Mouse (Mus musculus): ENCODE measurements around the gene Rras. TPM values are rescaled to one million over a fixed set of nuclear protein-coding genes. Genes with fewer than 3 reads are reported as not detected.

Rras gene
- polyA plus RNA-seq, 1 experiment from 2014 or later: 23.6 TPM

DNA sequence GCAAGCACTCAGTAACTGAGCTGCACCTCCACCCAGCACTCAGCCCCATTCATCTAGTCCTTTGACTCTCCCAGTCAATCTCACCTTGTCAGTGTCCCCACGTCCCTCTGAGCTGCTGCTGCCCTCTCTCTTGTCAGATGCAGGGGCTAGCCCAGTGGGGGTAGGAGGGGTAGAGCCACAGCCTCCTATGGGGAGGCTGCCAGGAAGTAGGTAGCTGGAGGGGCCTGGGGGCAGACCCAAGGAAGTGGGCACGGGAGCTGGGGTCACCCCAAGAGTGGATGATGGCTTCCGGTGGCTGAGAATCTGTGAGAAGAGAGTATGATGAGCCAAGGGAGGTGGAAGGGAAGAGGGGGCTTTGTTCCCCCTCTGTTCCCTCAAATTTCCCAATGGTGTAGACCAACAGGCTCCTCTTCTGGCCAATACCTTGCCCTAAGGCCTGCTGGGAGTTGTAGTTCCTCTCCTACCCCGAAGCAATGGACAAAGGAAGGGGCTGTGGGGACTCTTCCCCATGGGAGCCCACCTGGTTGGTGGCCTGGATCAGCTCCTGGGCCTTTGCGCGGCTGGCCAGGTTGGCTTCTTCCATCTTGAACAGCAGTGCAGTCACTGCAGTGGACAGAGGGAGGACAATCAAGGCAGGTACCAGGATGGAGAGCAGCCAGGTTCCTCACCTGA, 12.3 kb upstream of the Rras start:
- H3K27ac ChIP-seq (replicated peaks): no peak overlapping the region
- H3K9me3 ChIP-seq (replicated peaks): no peaks in the 10 kb centered on the region
- peaks cover 100% of the 10 kb centered on the region for H3K36me3 ChIP-seq
- H3K4me3 ChIP-seq: peak overlapping the region; percentile 5; the same call in 1 of the 2 replicates
- H3K4me1 ChIP-seq: no peaks in the 10 kb centered on the region
- no peaks in the 10 kb centered on the region for H3K27me3 ChIP-seq (ENCODE audit: low read depth, poor library complexity, severe bottlenecking)
- WGBS: 98% methylated on average over 6 of the region's 6 CpGs
- no peak for DNase-seq (ENCODE audit: low spot score)

DNA sequence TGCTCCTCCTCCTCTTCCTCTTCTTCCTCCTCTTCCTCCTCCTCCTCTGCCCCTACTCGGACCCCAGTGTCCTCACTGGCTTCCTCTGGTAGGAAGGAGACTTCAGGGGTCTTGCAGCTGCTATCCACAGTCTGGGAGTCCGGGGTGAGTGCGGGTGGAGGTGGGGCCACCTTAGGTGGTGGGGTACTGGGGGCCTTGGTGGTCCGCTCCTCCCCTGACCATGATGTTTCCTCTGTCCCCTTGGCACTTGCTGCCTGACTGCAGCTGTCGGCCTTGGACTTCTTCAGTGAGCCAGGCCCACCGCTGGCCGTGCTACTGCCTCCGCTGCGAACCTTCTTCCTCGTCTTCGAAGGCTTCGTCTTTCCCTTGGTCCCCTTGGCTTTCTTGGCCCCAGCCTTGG, 11.3 kb upstream of the Rras start:
- DNase-seq (ENCODE audit: low spot score): no peak
- 96% methylated on average over 12 of the region's 12 CpGs for WGBS
- no peaks in the 10 kb centered on the region for H3K27me3 ChIP-seq (ENCODE audit: low read depth, poor library complexity, severe bottlenecking)
- H3K9me3 ChIP-seq (replicated peaks): no peaks in the 10 kb centered on the region
- peaks cover 100% of the 10 kb centered on the region for H3K36me3 ChIP-seq
- H3K4me1 ChIP-seq: no peaks in the 10 kb centered on the region
- no peak overlapping the region for H3K4me3 ChIP-seq
- H3K27ac ChIP-seq (replicated peaks): no peak overlapping the region

DNA sequence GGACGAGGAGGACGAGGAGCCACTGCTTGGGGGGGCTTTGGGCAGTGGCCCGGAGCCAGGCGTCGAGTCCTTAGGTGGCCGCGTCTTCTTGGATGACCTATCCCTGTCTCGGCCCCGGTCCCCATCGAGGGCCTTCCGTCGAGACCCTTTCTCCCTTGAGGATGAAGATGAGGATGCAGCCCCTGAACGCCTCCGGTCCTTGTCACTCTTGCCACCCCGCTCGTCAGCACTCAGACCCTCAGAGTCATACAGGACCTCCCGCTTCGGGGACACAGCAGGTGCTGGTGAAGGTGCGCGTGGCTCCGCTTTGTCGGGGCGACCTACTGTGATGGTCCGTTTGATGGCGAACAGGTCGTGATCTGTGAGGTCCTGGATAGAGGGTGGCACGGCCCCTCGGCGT, 10.6 kb upstream of the Rras start:
- H3K27ac ChIP-seq (replicated peaks): no peak overlapping the region
- H3K36me3 ChIP-seq: peaks cover 100% of the 10 kb centered on the region
- H3K27me3 ChIP-seq (ENCODE audit: low read depth, poor library complexity, severe bottlenecking): no peaks in the 10 kb centered on the region
- no peak for DNase-seq (ENCODE audit: low spot score)
- peak overlapping the region; percentile 19; the same call in 1 of the 2 replicates for H3K4me3 ChIP-seq
- H3K9me3 ChIP-seq (replicated peaks): no peaks in the 10 kb centered on the region
- no peaks in the 10 kb centered on the region for H3K4me1 ChIP-seq
- 95% methylated on average over 29 of the region's 29 CpGs for WGBS

DNA sequence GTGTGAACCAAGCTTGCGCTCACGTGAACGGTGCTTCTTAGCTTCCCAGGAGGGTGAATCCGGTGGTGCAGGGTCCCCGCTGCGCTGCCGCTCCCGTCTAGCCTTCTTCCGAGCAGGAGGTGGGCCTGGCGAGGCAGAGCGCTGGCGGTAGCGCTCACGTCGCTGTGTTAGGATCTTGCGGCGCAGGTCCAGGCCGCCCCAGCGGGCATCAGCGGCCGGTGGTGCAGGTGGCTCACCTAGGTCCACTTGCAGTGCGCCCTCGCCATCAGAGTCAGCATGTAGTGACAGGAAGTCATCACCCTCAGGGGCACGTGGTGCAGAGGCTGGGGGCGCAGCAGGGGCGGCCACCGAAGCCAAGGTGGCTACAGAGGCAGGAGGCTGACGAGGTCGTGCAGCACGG, 9.9 kb upstream of the Rras start:
- H3K4me1 ChIP-seq: no peaks in the 10 kb centered on the region
- H3K36me3 ChIP-seq: peaks cover 100% of the 10 kb centered on the region
- no peaks in the 10 kb centered on the region for H3K27me3 ChIP-seq (ENCODE audit: low read depth, poor library complexity, severe bottlenecking)
- no peaks in the 10 kb centered on the region for H3K9me3 ChIP-seq (replicated peaks)
- H3K27ac ChIP-seq (replicated peaks): no peak overlapping the region
- WGBS: 94% methylated on average over 30 of the region's 30 CpGs
- no peak for DNase-seq (ENCODE audit: low spot score)
- peak overlapping the region; percentile 18; the same call in 1 of the 2 replicates for H3K4me3 ChIP-seq

DNA sequence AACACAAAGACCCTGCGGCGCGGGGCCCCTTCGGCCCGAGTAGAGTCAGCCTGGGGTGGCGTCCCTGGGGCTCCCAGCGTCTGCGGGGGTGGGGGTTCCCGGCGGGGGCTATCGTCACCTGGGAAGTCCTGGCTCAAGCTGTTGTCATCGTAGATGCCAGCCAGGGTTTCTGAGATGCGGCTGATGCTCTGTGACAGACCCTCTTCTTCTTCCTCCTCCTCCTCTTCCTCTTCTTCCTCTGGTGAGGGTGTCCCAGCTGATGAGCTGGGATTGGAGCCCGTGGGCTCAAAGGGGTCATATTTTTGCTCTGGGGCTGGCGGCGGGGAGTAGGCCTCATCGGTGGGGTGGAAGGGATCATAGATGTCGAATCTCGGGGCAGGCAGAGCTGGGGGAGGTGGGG, 9.3 kb upstream of the Rras start:
- Histone ChIP-seq H3K4me3 (peak overlapping the region; percentile 18; the same call in 1 of the 2 replicates), H3K27me3 (ENCODE audit: low read depth, poor library complexity, severe bottlenecking) (no peaks in the 10 kb centered on the region), H3K4me1 (no peaks in the 10 kb centered on the region), H3K27ac (replicated peaks) (no peak overlapping the region), H3K36me3 (peaks cover 100% of the 10 kb centered on the region), H3K9me3 (replicated peaks) (no peaks in the 10 kb centered on the region)
- whole genome bisulfite sequencing: 96% methylated on average over 19 of the region's 19 CpGs
- DNase-seq (ENCODE audit: low spot score): no peak

DNA sequence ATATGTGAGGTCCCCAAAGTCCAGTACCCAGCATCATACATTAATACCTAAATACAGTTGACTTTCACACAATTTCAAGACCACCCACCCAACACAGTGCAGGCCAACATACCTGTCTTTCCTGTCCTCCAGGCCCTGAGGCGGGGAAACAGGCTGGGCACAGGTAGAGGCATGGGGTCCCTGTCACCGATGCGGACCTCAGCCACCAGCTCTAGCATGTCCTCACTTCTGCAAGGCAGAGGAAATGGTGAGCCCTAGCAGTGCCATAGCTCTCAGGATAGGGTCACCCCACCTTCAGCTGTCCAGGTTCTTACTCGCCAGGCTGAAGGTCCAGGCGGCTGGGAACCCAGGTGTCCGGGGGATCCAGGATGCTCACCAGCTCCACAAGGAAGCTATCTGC, 5.8 kb upstream of the Rras start:
- Histone ChIP-seq H3K4me3 (no peak overlapping the region), H3K9me3 (replicated peaks) (no peaks in the 10 kb centered on the region), H3K4me1 (peaks cover 22% of the 10 kb centered on the region), H3K27ac (replicated peaks) (no peak overlapping the region), H3K36me3 (peaks cover 71% of the 10 kb centered on the region), H3K27me3 (ENCODE audit: low read depth, poor library complexity, severe bottlenecking) (no peaks in the 10 kb centered on the region)
- no peak for DNase-seq (ENCODE audit: low spot score)
- WGBS: 95% methylated on average over 6 of the region's 6 CpGs

DNA sequence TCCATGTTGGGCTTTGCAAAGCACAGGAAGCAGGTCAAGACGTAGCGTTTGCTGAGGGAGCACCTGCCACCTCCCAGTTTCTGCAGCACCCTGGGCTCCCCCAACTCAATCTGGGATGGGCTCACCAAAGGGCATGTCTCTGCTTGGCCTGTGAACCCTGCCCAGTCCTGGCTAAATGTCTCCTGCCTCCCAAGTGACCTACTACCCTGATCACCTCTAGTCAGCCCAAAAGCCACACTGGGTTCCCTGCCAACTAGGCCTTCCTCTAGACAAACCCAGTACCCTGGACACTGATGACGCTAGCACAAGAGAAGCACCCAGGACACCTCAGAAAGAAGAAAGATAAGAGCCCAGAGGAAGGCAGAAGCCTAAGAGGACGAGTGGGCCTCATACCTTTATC, 4.9 kb upstream of the Rras start:
- no peak overlapping the region for H3K4me3 ChIP-seq
- no peaks in the 10 kb centered on the region for H3K27me3 ChIP-seq (ENCODE audit: low read depth, poor library complexity, severe bottlenecking)
- peaks cover 63% of the 10 kb centered on the region for H3K36me3 ChIP-seq
- WGBS: 90% methylated on average over 4 of the region's 4 CpGs
- DNase-seq (ENCODE audit: low spot score): no peak
- H3K4me1 ChIP-seq: peaks cover 27% of the 10 kb centered on the region
- no peak overlapping the region for H3K27ac ChIP-seq (replicated peaks)
- no peaks in the 10 kb centered on the region for H3K9me3 ChIP-seq (replicated peaks)

DNA sequence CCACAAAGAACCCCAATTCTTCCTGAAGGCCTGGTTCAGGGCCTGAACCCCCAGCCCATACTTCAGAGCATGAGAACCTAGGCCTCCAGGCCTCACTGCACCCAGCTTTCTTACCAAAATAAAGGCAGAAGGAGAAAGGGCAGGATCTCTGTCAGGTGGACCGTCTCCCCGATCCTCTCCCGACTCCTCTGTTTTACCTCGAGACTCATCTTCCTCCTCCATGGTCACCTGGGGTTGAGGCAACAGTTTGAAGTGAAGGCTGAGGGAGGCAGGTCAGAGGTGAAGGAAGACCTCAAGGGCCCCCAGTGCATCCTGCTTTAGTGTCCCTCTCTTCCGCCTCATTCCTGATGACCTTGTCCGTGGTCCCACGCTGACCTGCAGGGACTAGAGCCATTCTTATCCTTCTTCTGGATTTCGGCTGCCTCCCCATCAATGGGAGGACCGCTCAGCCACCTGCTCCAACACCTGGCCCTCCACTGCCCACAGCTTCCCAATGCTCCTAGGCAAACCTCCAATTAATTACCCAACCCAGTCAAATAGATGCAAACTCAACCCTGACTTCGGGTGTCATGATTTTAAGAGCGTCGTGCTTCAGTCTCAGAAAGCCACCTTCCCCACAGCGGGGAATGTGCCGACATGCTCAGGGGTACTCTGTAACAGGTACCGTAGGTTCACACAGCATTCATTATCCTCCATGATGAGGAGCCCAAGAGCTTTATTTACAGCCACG, 4.2 kb upstream of the Rras start:
- Histone ChIP-seq H3K27ac (replicated peaks) (no peak overlapping the region), H3K9me3 (replicated peaks) (no peaks in the 10 kb centered on the region), H3K36me3 (peaks cover 55% of the 10 kb centered on the region), H3K4me1 (peaks cover 34% of the 10 kb centered on the region), H3K4me3 (no peak overlapping the region), H3K27me3 (ENCODE audit: low read depth, poor library complexity, severe bottlenecking) (peaks cover 3% of the 10 kb centered on the region)
- DNase-seq (ENCODE audit: low spot score): no peak
- 95% methylated on average over 16 of the region's 16 CpGs for WGBS

DNA sequence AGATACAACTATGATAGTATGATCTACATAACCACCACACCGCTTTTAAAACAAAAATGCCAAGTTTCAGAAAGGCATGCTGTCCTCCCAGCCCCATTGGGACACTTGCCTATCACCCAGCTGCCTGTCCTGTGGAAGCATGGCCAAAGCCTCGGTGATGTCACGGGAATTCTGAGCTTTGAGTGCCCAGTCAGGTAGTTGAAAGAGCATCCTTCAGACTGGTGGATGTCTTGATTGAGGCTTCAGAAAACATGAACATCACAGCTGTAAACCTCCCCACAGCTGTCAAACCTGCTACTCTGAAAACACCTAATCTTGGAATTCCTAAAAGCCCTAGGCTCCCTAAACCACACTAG, 3.7 kb upstream of the Rras start:
- Histone ChIP-seq H3K36me3 (peaks cover 50% of the 10 kb centered on the region), H3K9me3 (replicated peaks) (no peaks in the 10 kb centered on the region), H3K27me3 (ENCODE audit: low read depth, poor library complexity, severe bottlenecking) (peaks cover 8% of the 10 kb centered on the region), H3K4me1 (peaks cover 40% of the 10 kb centered on the region), H3K27ac (replicated peaks) (no peak overlapping the region), H3K4me3 (no peak overlapping the region)
- DNase-seq (ENCODE audit: low spot score): no peak
- 94% methylated on average over 3 of the region's 3 CpGs for WGBS

DNA sequence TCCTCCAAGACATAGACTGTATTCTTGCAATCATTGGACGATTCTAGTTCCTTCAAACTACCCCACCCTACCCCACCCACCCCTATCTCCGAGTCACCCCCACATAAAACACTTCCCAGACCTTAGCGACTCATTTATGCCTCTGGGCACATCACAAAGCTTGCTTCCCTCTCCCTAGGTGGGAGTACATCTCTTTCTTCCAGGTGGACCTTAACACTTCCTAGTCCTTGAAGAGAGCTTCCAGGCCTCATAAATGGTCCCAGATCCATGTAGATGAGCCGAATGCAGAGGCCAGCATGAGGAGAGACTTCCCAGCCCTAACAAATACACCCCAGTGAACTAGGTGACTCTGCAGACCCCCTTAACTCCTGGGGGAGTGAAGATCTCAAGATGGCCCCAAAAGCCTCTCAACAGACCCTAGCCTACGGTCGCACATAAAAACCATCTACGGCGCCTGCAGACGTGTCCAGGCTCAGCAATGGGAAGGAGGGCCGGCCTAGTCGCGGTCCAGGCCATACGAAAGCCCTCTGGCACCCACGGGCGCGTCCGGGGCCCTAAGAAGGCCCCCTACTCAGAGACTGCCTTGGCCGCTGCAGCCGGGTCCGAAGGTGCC, 2.3 kb upstream of the Rras start:
- Histone ChIP-seq H3K4me1 (peaks cover 50% of the 10 kb centered on the region), H3K36me3 (peaks cover 36% of the 10 kb centered on the region), H3K4me3 (peak overlapping the region; percentile 72), H3K27me3 (ENCODE audit: low read depth, poor library complexity, severe bottlenecking) (peaks cover 22% of the 10 kb centered on the region), H3K27ac (replicated peaks) (peak overlapping the region; percentile 89), H3K9me3 (replicated peaks) (no peaks in the 10 kb centered on the region)
- WGBS: 3% methylated on average over 20 of the region's 20 CpGs
- no peak for DNase-seq (ENCODE audit: low spot score)

DNA sequence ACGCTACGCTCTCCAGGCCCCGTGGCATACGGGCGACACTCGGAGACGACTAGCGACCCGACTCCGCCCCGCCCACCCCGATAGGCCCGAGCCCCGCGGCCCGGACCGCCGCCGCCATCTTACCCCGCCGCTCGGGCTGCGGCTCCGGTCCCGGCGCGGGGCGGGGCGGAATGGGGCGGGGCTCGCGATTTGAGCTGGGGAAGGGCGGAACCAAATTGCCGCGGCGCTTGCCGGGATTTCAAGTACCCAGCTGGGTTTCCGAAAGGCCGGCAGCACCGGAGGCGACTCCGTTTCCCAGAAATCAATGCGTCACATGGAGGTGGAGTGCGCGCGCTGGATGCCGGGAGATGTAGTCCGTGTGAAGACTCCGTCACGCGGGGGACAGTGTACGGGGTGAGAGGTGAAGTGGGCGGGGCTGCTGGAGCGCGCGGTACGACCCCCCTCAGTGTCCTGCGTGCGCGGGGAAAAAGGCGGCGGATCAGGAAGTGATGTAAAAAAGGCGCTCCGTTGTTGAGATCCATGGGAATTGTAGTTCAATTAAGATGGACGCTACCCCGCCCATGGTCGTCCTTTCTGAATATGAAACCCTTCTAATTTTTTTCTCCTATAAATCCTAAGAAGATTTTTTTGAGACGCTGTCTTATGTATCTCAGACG, 1.7 kb upstream of the Rras start, which contains the start of gene Scaf1:
Gene Scaf1 (minus strand): TSS at position 407 of the 656 bp plus-strand sequence.
- Histone ChIP-seq H3K4me3 (peak within 1 kb of the TSS; percentile 72), H3K9me3 (replicated peaks) (no peaks in the 10 kb centered on the region)
- WGBS: under 1% methylated on average over 69 of the region's 69 CpGs

DNA sequence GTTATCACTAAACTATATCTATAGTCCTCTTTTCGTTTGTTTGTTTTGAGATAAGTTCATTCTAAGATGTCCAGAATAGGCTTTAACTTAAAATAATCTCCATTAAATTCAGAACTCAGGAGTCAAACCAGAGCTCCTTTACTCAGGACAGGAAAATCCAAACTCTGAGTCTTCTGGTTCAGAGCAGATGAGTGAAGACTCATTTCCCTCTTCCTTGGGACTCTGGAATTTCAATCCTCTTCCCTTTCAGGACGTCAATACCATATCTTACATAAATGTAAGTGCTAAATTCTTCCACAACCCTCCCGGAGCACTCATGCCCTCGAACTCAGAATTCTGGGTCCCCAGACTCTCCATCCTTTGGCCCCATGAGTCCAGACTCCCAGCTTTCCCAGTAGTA, 1.0 kb upstream of the Rras start:
- Histone ChIP-seq H3K27ac (replicated peaks) (peak overlapping the region; percentile 89), H3K9me3 (replicated peaks) (no peaks in the 10 kb centered on the region), H3K4me1 (peaks cover 54% of the 10 kb centered on the region), H3K27me3 (ENCODE audit: low read depth, poor library complexity, severe bottlenecking) (peaks cover 24% of the 10 kb centered on the region), H3K36me3 (peaks cover 23% of the 10 kb centered on the region), H3K4me3 (peak overlapping the region; percentile 72)
- no peak for DNase-seq (ENCODE audit: low spot score)
- 2% methylated on average over 4 of the region's 4 CpGs for WGBS

More for the DNA sequence above, 1.7 kb upstream of the Rras start, which contains the start of gene Scaf1:
- Histone ChIP-seq H3K4me1 (peaks cover 52% of the 10 kb centered on the region), H3K27me3 (ENCODE audit: low read depth, poor library complexity, severe bottlenecking) (peaks cover 24% of the 10 kb centered on the region), H3K36me3 (peaks cover 30% of the 10 kb centered on the region), H3K27ac (replicated peaks) (peak within 1 kb of the TSS; percentile 89)
- DNase-seq (ENCODE audit: low spot score): peak; percentile 100

Measured in midbrain, embryonic 10.5 days (tissue).